Mouse (Mus musculus): Measurements from ENCODE around the gene Mink1.
A peak's percentile ranks its signal among the peaks of the same experiment; 100 is the strongest.

Mink1 gene

GRCm38 (mm10) chr11:70629557-70629956, 66.9 kb downstream of the Mink1 start:
- DNase-seq (ENCODE audit: low read depth, low spot score), result peak; percentile 65

- no peak for DNase-seq (ENCODE audit: low read depth, low spot score)
Measured at GRCm38 (mm10) chr11:70630129-70630528, 67.4 kb downstream of the Mink1 start.

GRCm38 (mm10) chr11:70635601-70636000, 72.9 kb downstream of the Mink1 start:
- no peak for DNase-seq (ENCODE audit: low read depth, low spot score)

GRCm38 (mm10) chr11:70637764-70638163, 75.1 kb downstream of the Mink1 start:
- DNase-seq (ENCODE audit: low read depth, low spot score), result no peak

- DNase-seq (ENCODE audit: low read depth, low spot score), result no peak
Measured at GRCm38 (mm10) chr11:70638293-70638692, 75.6 kb downstream of the Mink1 start.

GRCm38 (mm10) chr11:70638714-70639278, 76.1 kb downstream of the Mink1 start, which contains the start of gene Gp1ba:
Gp1ba (plus strand) TSS chr11:70639122.
- no peak for DNase-seq (ENCODE audit: low read depth, low spot score)

- DNase-seq (ENCODE audit: low read depth, low spot score), result no peak
Measured at GRCm38 (mm10) chr11:70639976-70640375, 77.3 kb downstream of the Mink1 start.

GRCm38 (mm10) chr11:70641241-70641640, 78.6 kb downstream of the Mink1 start:
- no peak for DNase-seq (ENCODE audit: low read depth, low spot score)

- no peak for DNase-seq (ENCODE audit: low read depth, low spot score)
Measured at GRCm38 (mm10) chr11:70643051-70643450, 80.4 kb downstream of the Mink1 start.

GRCm38 (mm10) chr11:70644564-70645103, 82.0 kb downstream of the Mink1 start:
- DNase-seq (ENCODE audit: low read depth, low spot score), result no peak

GRCm38 (mm10) chr11:70645461-70646258, 83.0 kb downstream of the Mink1 start:
- peak; percentile 20 for DNase-seq (ENCODE audit: low read depth, low spot score)

- DNase-seq (ENCODE audit: low read depth, low spot score), result no peak
Measured at GRCm38 (mm10) chr11:70646259-70646555, 83.5 kb downstream of the Mink1 start.

GRCm38 (mm10) chr11:70646691-70647650, 84.3 kb downstream of the Mink1 start, which contains the start of the genes Rnf167 and Slc25a11:
Rnf167 (plus strand) TSS chr11:70647235.
Slc25a11 (minus strand) TSS chr11:70647479.
- DNase-seq (ENCODE audit: low read depth, low spot score), result peak; percentile 99

GRCm38 (mm10) chr11:70647716-70648420, 85.2 kb downstream of the Mink1 start:
- DNase-seq (ENCODE audit: low read depth, low spot score), result peak; percentile 53

- DNase-seq (ENCODE audit: low read depth, low spot score), result peak; percentile 55
Measured at GRCm38 (mm10) chr11:70648512-70648911, 85.8 kb downstream of the Mink1 start.

GRCm38 (mm10) chr11:70649185-70649734, 86.6 kb downstream of the Mink1 start:
- peak; percentile 29 for DNase-seq (ENCODE audit: low read depth, low spot score)

- peak; percentile 90 for DNase-seq (ENCODE audit: low read depth, low spot score)
Measured at GRCm38 (mm10) chr11:70650322-70651175, 87.9 kb downstream of the Mink1 start.

GRCm38 (mm10) chr11:70651391-70651790, 88.7 kb downstream of the Mink1 start:
- peak; percentile 63 for DNase-seq (ENCODE audit: low read depth, low spot score)

- peak; percentile 51 for DNase-seq (ENCODE audit: low read depth, low spot score)
Measured at GRCm38 (mm10) chr11:70652029-70652883, 89.6 kb downstream of the Mink1 start.
